Mouse (Mus musculus) kidney, postnatal 25 days (tissue): ENCODE results near the gene Nfkbia.
A peak's percentile ranks its signal among the peaks of the same experiment; 100 is the strongest.

Source experiments
- DNase-seq, 2 experiments: peaks; one replicate each; pipeline ENCODE4 v3.0.0; 2021; ENCODE audit warnings: mixed read lengths in 2 of 2

Nfkbia gene

GRCm38 (mm10) chr12:55489986-55490721 lies 2.3 kb downstream of the Nfkbia start:
- peak in 1 of 2 experiments; percentile 56 for DNase-seq

GRCm38 (mm10) chr12:55488661-55489447 lies 3.6 kb downstream of the Nfkbia start:
- peak in 1 of 2 experiments; percentile 65 for DNase-seq

GRCm38 (mm10) chr12:55487843-55488660 lies 4.4 kb downstream of the Nfkbia start:
- DNase-seq: no peak

GRCm38 (mm10) chr12:55486923-55487674 lies 5.3 kb downstream of the Nfkbia start:
- DNase-seq: peak in 1 of 2 experiments; percentile 73

- no peak for DNase-seq
Measured at GRCm38 (mm10) chr12:55484800-55485199, 7.6 kb downstream of the Nfkbia start.

- no peak for DNase-seq
Measured at GRCm38 (mm10) chr12:55484079-55484774, 8.2 kb downstream of the Nfkbia start.

GRCm38 (mm10) chr12:55483591-55483990 lies 8.9 kb downstream of the Nfkbia start:
- DNase-seq: no peak

- DNase-seq: no peak
Measured at GRCm38 (mm10) chr12:55482732-55483131, 9.7 kb downstream of the Nfkbia start.

- DNase-seq: peak in 1 of 2 experiments; percentile 64
Measured at GRCm38 (mm10) chr12:55481739-55482138, 10.7 kb downstream of the Nfkbia start.

- DNase-seq: peak; percentile 56 to 75
Measured at GRCm38 (mm10) chr12:55480471-55481153, 11.8 kb downstream of the Nfkbia start.

- DNase-seq: no peak
Measured at GRCm38 (mm10) chr12:55478901-55479300, 13.5 kb downstream of the Nfkbia start.

- peak in 1 of 2 experiments; percentile 53 for DNase-seq
Measured at GRCm38 (mm10) chr12:55474209-55474583, 18.3 kb downstream of the Nfkbia start.

- DNase-seq: peak; percentile 85 to 96
Measured at GRCm38 (mm10) chr12:55473250-55474208, 18.9 kb downstream of the Nfkbia start.

GRCm38 (mm10) chr12:55471344-55471743 lies 21.1 kb downstream of the Nfkbia start:
- no peak for DNase-seq

- DNase-seq: no peak
Measured at GRCm38 (mm10) chr12:55470442-55470841, 22.0 kb downstream of the Nfkbia start.

GRCm38 (mm10) chr12:55467331-55468180 lies 24.9 kb downstream of the Nfkbia start:
- DNase-seq: no peak

- DNase-seq: no peak
Measured at GRCm38 (mm10) chr12:55466816-55467215, 25.6 kb downstream of the Nfkbia start.

GRCm38 (mm10) chr12:55466088-55466701 lies 26.3 kb downstream of the Nfkbia start:
- DNase-seq: peak; percentile 23 to 59
